Mouse (Mus musculus): Measurements from ENCODE around the gene Mast3.

The Mast3 gene

GRCm38 (mm10) chr8:70803761-70804480, 933 bp downstream of the Mast3 start:
- DNase-seq (ENCODE audit: low read depth, low spot score): peak; percentile 68

- DNase-seq (ENCODE audit: low read depth, low spot score): no peak
These were observed 1.9 kb downstream of the Mast3 start for GRCm38 (mm10) chr8:70802786-70803510.

GRCm38 (mm10) chr8:70801830-70802229, 3.0 kb downstream of the Mast3 start:
- no peak for DNase-seq (ENCODE audit: low read depth, low spot score)

GRCm38 (mm10) chr8:70801156-70801555, 3.7 kb downstream of the Mast3 start:
- DNase-seq (ENCODE audit: low read depth, low spot score): peak; percentile 85

GRCm38 (mm10) chr8:70800648-70801047, 4.2 kb downstream of the Mast3 start:
- DNase-seq (ENCODE audit: low read depth, low spot score): peak; percentile 73

GRCm38 (mm10) chr8:70798281-70798680, 6.6 kb downstream of the Mast3 start:
- peak; percentile 90 for DNase-seq (ENCODE audit: low read depth, low spot score)

GRCm38 (mm10) chr8:70797081-70798070, 7.5 kb downstream of the Mast3 start:
- DNase-seq (ENCODE audit: low read depth, low spot score): peak; percentile 97

GRCm38 (mm10) chr8:70796403-70797080, 8.3 kb downstream of the Mast3 start:
- no peak for DNase-seq (ENCODE audit: low read depth, low spot score)

GRCm38 (mm10) chr8:70795370-70795769, 9.5 kb downstream of the Mast3 start:
- no peak for DNase-seq (ENCODE audit: low read depth, low spot score)

GRCm38 (mm10) chr8:70794215-70794614, 10.6 kb downstream of the Mast3 start:
- DNase-seq (ENCODE audit: low read depth, low spot score): no peak

GRCm38 (mm10) chr8:70792700-70793099, 12.2 kb downstream of the Mast3 start:
- no peak for DNase-seq (ENCODE audit: low read depth, low spot score)

GRCm38 (mm10) chr8:70791975-70792691, 12.7 kb downstream of the Mast3 start:
- peak; percentile 97 for DNase-seq (ENCODE audit: low read depth, low spot score)

GRCm38 (mm10) chr8:70791294-70791701, 13.6 kb downstream of the Mast3 start:
- DNase-seq (ENCODE audit: low read depth, low spot score): peak; percentile 73

GRCm38 (mm10) chr8:70790846-70791245, 14.0 kb downstream of the Mast3 start:
- peak; percentile 83 for DNase-seq (ENCODE audit: low read depth, low spot score)

- DNase-seq (ENCODE audit: low read depth, low spot score): no peak
These were observed 15.8 kb downstream of the Mast3 start for GRCm38 (mm10) chr8:70789046-70789445.

- peak; percentile 94 for DNase-seq (ENCODE audit: low read depth, low spot score)
These were observed 16.8 kb downstream of the Mast3 start for GRCm38 (mm10) chr8:70787941-70788667.

- DNase-seq (ENCODE audit: low read depth, low spot score): no peak
These were observed 17.8 kb downstream of the Mast3 start for GRCm38 (mm10) chr8:70787051-70787445.

GRCm38 (mm10) chr8:70786291-70787050, 18.4 kb downstream of the Mast3 start:
- no peak for DNase-seq (ENCODE audit: low read depth, low spot score)

- no peak for DNase-seq (ENCODE audit: low read depth, low spot score)
These were observed 24.8 kb downstream of the Mast3 start for GRCm38 (mm10) chr8:70780093-70780492.

Data from brain, adult 2 months (tissue).